Mouse (Mus musculus): ENCODE measurements around the gene 1810046K07Rik.

The 1810046K07Rik gene

GRCm38 (mm10) chr9:51328731-51329130 is at the start of gene 1810046K07Rik:
Gene 1810046K07Rik, minus strand, starts transcription at chr9:51328917.
- no peak for DNase-seq

- no peak for DNase-seq
Observed at GRCm38 (mm10) chr9:51369560-51369959, 40.8 kb upstream of the 1810046K07Rik start.

GRCm38 (mm10) chr9:51367124-51367523 is 38.4 kb upstream of the 1810046K07Rik start:
- no peak for DNase-seq

- no peak for DNase-seq
Observed at GRCm38 (mm10) chr9:51364059-51364458, 35.3 kb upstream of the 1810046K07Rik start.

- DNase-seq, result peak; percentile 12
Observed at GRCm38 (mm10) chr9:51353511-51353910, 24.8 kb upstream of the 1810046K07Rik start.

- no peak for DNase-seq
Observed at GRCm38 (mm10) chr9:51352896-51353295, 24.2 kb upstream of the 1810046K07Rik start.

- DNase-seq, result peak; percentile 20
Observed at GRCm38 (mm10) chr9:51349422-51349821, 20.7 kb upstream of the 1810046K07Rik start.

- no peak for DNase-seq
Observed at GRCm38 (mm10) chr9:51345768-51346167, 17.1 kb upstream of the 1810046K07Rik start.

- peak; percentile 89 for DNase-seq
Observed at GRCm38 (mm10) chr9:51335294-51336010, 6.7 kb upstream of the 1810046K07Rik start.

GRCm38 (mm10) chr9:51331449-51332238 is 2.9 kb upstream of the 1810046K07Rik start:
- no peak for DNase-seq

- no peak for DNase-seq
Observed at GRCm38 (mm10) chr9:51327555-51327903, 1.2 kb downstream of the 1810046K07Rik start.

GRCm38 (mm10) chr9:51326619-51327554 is 1.8 kb downstream of the 1810046K07Rik start:
- no peak for DNase-seq

GRCm38 (mm10) chr9:51324406-51325065 is 4.2 kb downstream of the 1810046K07Rik start:
- no peak for DNase-seq

- DNase-seq, result no peak
Observed at GRCm38 (mm10) chr9:51320096-51320495, 8.6 kb downstream of the 1810046K07Rik start.

GRCm38 (mm10) chr9:51318246-51318645 is 10.5 kb downstream of the 1810046K07Rik start:
- DNase-seq, result no peak

- DNase-seq, result no peak
Observed at GRCm38 (mm10) chr9:51317322-51317721, 11.4 kb downstream of the 1810046K07Rik start.

- DNase-seq, result no peak
Observed at GRCm38 (mm10) chr9:51315402-51316063, 13.2 kb downstream of the 1810046K07Rik start.

- no peak for DNase-seq
Observed at GRCm38 (mm10) chr9:51312554-51313317, 16.0 kb downstream of the 1810046K07Rik start.

- DNase-seq, result no peak
Observed at GRCm38 (mm10) chr9:51310515-51310914, 18.2 kb downstream of the 1810046K07Rik start.

GRCm38 (mm10) chr9:51306351-51306750 is 22.4 kb downstream of the 1810046K07Rik start:
- no peak for DNase-seq

GRCm38 (mm10) chr9:51305146-51305545 is 23.6 kb downstream of the 1810046K07Rik start:
- no peak for DNase-seq

Measured in kidney, postnatal 10 days (tissue).